Mouse (Mus musculus) T-helper 17 cell (primary cell): Measurements from ENCODE around the gene Pcyt1a.

ENCODE experiments used
- in situ Hi-C, 2 experiments: fragments of 300-600 bp; cut with MboI, MseI; formaldehyde crosslinking; loops; 1 replicate in 1 of 2; 2 replicates in 1 of 2; pipeline ENCODE4 v1.15.1; 2025; ENCODE audit warnings: high pct_unique_total_duplicates in 2 of 2

The Pcyt1a gene

DNA sequence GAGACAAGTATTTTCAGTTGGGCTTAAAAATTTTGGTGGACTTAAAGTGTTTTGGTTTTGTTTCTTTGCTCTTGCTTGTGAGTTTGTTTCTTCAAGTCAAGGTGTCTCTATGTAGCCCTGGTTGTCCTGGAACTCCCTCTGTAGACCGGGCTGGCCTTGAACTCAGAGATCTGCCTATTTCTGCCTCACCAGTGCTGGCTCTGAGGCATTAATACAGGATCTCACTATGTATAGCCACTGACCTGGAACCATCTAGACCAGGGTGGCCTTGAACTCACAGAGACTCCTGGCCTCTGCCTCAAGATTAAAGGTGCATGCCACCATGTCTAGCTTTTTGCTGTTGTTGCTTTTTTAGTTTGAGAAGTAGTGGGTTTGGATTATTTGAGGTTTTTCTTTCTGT is 1.2 kb downstream of the Pcyt1a start:
- in situ Hi-C loops = loop anchor here in 1 of 2 experiments (25.0 kb wide), 1 partner anchor 1530 kb away; the partner anchor contains the start of gene Umps

DNA sequence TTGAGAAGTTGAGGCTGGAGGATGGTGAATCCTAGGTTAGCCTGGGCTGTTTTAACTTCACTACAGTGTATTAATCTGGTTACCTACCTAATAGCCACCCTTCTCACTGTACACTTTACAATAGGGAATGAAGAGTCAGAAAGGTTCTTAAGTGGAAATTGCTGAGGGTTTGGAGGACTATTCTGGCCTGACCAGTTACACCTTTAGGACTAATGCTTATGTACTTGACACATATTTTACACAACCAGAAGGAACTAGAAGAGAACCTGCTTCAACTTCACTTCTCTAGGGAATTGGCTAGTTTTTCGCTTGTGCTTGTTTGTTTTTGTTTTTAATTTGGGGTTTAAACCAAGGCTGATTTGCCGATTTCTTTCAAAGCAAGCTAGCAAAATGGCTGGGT is 2.4 kb downstream of the Pcyt1a start:
- in situ Hi-C loops = loop anchor here in 1 of 2 experiments (25.0 kb wide), 1 partner anchor 1529 kb away; the partner anchor contains the start of gene Umps

DNA sequence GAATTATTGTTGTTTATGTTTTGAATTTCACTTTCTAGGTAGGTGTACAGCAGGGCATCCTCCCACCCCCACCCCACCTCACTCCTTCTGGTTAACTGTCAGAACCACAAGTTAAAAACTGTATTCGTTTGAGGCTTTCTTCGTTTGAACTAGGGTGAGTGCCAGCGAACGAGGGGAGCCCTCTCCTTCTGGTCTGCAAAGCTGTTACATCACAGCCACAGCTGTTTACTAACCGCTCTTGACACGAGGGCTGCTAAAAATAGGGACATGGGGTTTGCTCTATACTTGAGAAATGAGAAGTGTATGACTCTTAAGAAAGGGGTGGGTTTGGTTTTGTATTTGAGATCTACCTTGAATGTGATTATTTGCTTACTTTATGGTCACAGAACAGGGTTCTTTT is 3.3 kb downstream of the Pcyt1a start:
- in situ Hi-C loops = loop anchor here in 1 of 2 experiments (25.0 kb wide), 1 partner anchor 1528 kb away; the partner anchor contains the start of gene Umps

DNA sequence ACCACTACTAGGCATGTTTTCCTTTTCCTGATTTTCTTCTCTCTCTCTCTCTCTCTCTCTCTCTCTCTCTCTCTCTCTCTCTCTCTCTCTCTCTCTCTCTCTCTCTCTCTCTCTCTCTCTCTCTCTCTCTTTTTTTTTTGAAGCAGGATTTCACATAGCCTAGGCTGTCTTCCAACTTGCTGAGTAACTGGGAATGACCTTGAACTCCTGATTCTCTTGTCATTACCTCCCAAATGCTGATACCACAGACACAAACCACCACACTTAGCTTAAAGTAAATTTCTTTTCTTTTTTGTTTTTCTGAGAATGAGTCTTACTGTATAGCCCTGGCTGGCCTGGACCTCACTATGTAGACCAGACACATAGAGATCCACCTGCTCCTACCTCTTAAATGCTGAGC is 4.0 kb downstream of the Pcyt1a start:
- in situ Hi-C loops = loop anchor here in 1 of 2 experiments (25.0 kb wide), 1 partner anchor 1528 kb away; the partner anchor contains the start of gene Umps

DNA sequence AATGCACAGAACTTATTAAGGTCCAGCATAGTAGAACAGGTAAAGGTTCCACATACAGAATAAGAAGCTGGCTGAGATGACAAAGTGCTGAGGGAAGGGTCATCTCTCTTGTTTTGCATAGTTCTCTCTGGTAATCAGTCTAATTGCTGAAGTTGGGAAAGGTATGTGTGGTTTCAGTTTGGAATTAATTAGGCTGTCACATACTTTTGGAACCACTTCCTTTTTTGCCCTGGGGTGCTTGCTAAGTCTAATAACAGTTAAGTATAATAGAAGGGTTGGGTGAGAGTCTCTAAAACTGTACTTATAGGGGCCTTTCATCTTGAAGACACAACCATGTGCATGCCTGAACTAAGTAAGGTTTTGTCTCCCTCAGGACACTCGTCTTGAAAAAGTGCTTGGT is 5.9 kb downstream of the Pcyt1a start:
- in situ Hi-C loops = loop anchor here in 1 of 2 experiments (25.0 kb wide), 1 partner anchor 1526 kb away; the partner anchor contains the start of gene Umps

DNA sequence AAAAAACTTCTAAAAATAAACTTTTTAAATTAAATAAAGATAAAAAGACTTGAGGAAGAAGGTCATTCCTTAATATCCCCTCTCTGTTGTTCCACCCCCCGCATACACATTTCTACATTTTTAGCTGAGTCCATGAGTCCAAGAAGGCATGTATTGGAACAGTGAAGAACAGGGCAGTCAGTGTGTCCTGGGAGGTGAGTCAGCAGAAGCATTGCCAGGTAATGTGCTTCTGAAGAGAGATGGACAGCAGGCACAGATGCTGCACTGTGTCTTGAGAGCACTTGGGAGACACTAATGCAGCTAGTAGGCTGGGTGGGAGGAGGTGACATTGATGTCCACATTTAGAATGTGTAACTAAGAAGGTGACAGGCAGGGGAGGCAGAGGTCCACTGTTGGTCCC is 6.5 kb downstream of the Pcyt1a start:
- in situ Hi-C loops = loop anchor here in 1 of 2 experiments (25.0 kb wide), 1 partner anchor 1525 kb away; the partner anchor contains the start of gene Umps

DNA sequence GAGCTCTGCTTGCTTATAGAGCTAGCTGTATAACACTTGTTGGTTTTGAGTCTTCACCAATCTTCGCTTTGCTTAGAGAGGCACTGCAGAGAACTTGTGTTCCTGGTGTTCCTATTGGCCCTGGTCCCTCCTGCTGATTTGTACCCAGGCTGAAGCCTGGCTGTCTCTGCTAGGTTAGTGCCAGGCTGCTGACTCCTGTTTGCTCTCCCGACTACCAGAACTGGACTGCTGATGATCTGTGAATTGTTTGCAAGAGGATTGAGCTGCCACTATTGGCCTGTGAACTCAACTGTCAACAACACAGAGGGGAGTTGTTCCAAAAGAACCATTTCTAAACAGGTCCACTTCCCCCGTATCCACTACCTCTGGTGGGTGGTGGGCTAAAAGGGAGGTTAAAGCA is 10.7 kb downstream of the Pcyt1a start:
- in situ Hi-C loops = loop anchor here in 1 of 2 experiments (25.0 kb wide), 1 partner anchor 1521 kb away; the partner anchor contains the start of gene Umps

DNA sequence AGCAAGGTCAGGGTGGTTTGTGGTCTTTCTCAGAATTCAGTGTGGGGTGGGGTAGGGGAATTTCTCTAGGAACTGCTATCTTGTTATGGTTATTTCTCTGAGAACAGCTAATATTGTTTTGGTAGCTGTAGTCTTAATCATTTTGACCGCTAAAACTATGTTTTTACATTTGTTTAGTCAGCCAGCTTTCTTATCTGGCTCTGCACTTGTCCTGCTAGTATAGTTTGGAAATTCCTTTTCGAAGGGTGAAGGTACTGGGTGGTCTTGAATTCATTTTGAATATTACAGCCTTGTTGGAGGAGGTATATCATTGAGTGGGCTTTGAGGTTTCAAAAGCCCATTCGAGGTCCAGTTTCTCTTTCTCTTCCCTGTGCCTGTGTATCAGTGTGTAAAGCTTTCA is 13.9 kb downstream of the Pcyt1a start:
- in situ Hi-C loops = loop anchor here in 1 of 2 experiments (25.0 kb wide), 1 partner anchor 1518 kb away; the partner anchor contains the start of gene Umps

DNA sequence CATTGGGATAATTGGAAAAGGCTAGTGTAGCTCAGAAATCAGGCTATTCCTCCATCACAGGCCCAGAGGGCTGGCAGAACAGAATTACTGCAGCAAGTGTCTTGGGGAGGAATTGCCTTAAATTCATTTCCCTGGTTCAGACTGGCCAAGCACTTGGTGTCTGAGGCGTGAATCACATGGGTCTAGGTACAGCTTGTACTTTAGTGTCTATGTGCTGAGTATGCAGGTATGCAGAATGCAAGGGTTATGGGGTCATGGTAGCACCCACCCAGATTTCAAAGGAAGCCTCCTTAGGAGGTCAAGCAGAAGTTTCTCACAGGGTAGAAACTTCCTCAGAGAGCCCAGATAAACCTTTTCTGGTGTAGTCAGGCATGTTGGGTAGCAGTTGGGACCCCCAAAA is 14.8 kb downstream of the Pcyt1a start:
- in situ Hi-C loops = loop anchor here in 1 of 2 experiments (25.0 kb wide), 1 partner anchor 1517 kb away; the partner anchor contains the start of gene Umps

DNA sequence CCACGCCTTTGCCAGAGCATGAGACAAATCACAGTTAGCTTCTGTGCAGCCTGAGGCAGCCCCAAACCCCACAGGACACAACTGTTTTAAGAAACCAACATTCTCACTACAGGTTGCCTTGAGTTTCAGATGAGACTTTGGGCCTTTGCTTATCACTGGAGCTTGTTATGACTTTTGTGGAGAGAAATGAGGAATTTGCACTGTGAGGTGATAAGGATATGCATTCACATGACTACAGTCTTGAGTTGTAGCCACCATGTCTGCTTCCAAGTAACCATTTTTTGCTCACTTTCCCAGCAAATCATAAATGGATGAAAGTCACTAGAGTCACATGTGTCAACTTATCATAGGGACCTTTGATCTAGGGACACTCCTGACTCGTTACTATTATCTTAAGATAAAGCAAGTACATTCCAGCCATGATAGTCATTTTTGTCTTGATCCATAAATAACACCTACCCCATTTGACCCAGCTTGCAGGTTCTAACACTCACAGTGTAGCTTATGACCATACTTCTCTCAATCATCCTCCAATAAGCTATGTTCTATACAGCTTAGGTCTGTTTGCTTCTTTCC is 15.9 kb downstream of the Pcyt1a start:
- in situ Hi-C loops = loop anchor here in 1 of 2 experiments (25.0 kb wide), 1 partner anchor 1516 kb away; the partner anchor contains the start of gene Umps

DNA sequence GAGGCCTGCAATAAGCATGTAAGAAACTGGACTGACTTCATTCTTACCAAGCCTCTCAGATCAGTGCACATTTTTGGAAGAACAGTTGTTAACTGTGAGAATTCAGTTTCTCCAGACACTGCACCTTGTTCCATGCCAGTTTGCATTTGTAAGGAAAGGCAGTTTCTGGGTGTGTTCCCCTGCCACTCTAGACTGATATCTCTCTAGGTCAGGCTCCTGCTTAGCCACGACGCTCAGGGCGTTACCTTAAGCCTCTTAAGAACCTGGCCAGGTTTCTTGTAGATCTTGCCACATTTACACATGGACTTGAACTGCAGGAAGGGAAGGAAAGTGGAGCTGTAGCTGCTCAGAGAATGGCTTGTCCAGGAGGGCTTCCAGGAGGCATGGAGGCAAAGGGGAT is 18.9 kb downstream of the Pcyt1a start:
- in situ Hi-C loops = loop anchor here in 1 of 2 experiments (25.0 kb wide), 1 partner anchor 1513 kb away; the partner anchor contains the start of gene Umps

DNA sequence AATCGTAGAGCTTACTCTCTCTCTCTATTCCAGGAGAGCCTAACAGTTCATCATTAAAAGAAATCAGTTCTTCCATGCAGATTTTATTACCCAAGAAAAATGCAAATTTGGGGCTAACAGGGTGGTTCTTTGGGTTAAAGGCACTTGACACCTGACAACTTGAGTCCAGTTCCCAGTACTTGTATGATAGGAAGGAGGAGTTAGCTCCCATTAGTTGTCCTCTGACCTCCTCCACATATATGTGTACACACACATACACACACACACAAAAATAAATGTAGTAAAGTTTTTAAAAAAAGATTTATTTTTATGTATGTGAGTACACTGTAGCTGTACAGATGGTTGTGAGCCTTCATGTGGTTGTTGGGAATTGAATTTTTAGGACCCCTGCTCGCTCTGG is 19.4 kb downstream of the Pcyt1a start:
- in situ Hi-C loops = no loop called here

DNA sequence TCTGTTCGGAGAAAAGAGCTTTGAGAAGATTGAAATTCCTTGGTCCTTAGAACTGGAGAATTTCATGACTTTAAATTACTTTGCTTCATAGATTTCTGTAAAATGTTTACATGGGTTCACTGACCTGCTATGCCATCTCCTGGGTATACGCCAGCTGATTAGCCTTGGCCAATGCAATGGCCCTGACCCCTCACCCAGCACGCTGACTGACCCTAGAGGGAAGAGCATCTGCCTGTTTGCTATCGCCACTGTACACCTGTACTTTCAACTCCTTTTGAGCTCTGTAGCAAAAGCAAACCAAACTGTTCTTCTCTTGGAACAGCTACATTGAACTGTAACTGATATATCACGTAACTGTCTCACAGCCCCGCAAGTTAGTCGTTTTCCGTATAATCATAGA is 22.4 kb downstream of the Pcyt1a start:
- in situ Hi-C loops = no loop called here

DNA sequence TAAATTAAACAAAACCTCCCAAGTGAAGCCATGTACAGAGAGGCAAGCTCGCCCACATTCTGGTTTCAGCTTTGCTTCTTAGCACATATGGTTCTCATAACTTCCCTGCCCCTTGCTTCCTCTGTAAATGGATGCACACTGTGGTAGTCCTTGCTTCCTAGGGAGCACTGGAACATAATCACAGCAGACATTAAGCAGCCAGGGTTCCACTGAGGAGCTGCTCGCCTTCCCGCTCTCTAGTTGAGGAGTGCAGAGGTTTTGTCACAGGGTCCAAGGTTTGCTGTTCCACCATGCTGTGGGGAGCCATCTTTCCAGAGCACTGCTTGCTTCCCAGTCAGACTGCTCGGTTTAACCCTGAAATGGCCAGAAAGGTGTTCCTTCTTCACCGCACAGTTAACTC is 23.9 kb downstream of the Pcyt1a start:
- in situ Hi-C loops = no loop called here

DNA sequence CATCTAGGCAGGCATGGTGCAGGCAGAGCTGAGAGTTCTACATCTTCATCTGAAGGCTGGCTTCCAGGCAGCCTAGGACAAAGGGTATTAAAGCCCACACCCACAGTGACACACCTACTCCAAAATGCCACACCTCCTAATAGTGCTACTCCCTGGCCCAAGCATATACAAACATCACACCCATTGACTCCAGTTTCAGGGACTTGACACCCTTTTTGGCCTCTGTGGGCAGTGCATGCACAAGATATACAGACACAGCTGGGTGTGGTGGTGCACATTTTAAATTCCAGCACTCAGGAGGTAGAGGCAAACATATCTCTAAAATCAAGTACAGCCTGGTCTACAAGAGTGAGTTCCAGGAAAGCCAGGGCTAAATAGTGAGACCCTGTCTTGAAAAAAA is 25.4 kb downstream of the Pcyt1a start:
- in situ Hi-C loops = no loop called here

DNA sequence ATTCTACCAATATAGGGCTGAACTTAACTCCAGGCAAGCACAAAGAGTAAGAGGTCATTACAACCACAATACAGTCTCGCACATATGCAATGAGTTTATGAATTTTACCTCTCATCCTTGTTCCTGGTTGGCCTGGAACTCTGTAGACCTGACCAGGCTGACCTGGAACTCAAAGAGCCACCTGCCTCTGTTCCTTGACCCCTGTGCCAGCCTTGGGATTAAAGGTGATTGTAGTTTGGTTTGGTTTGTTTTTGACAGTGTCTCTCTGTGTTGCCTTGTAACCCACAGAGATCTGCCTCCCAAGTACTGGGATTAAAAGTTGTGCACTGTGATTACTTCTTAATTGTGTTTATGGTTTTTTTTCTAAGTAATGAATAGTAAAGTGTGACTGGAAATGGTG is 26.0 kb downstream of the Pcyt1a start:
- in situ Hi-C loops = no loop called here

DNA sequence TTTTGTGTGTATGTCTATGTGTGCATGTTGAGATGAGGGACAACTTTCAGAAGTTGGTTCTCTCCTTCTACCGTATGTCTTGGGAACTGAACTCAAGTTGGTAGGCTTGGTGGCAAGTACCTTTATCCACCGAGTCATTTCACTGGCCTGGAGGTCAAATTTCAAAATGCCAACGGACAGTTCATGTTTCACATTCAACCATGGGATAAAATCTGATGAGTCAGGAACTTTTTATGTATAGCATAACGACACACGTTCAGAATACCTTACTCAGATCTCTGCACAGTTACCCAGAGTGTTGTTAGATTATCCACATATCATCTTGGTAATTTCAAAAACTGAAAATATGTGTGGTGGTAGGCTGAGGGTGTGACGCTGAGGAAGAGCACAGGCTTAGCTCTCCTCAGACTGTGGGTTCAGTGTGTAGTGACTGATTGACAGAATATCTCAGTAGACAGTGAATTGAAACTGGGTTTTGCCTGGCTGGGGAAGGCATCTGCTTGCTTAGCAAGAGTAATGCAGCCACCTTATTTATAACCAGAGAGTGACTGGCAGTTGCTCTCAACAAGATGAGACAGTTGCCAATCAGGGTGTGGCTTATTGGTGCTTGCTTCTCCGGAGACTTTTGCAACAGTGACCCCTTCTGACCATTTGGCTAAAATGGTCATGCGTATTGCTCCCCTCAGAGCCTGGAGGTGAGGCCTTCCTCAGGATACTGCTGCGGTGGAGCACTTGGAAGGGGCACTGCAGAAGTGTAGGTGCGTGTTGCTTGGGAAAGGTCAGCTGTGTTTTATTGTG is 27.1 kb downstream of the Pcyt1a start:
- in situ Hi-C loops = no loop called here

DNA sequence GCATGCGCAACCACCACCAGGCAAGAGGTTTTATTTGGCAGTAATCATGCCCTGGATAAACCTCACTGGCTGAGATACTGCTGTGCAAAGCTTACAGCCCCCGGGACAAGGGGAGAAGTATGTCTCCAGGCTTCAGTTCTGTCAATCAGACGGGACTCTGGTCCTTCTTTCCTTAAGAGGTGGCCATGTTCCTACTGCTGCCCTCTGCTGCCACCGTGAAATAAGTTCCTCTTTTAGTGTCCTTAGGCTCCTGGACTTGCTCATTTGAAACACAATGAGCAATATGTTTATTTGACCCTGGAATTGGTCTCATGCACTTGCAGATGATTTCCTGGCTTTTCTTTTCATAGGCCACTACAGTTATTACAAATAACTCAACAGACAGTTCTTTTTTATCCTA is 29.8 kb downstream of the Pcyt1a start:
- in situ Hi-C loops = no loop called here

DNA sequence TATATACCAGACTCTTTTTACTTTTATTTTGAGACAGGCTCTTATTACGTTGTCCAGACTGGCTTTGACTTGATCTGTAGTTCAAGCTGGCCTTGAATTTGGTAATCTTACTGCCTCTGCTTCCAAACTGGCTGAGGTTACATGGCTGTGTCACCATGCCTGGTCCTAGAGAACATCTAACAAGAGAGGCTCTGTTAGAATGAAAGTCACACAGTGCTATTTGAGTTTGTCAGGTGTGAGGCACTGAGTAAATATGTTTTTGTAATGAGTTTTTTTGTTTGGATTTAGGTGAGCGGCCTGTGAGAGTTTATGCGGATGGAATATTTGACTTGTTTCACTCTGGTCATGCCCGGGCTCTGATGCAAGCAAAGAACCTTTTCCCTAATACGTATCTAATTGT is 31.0 kb downstream of the Pcyt1a start:
- in situ Hi-C loops = no loop called here

DNA sequence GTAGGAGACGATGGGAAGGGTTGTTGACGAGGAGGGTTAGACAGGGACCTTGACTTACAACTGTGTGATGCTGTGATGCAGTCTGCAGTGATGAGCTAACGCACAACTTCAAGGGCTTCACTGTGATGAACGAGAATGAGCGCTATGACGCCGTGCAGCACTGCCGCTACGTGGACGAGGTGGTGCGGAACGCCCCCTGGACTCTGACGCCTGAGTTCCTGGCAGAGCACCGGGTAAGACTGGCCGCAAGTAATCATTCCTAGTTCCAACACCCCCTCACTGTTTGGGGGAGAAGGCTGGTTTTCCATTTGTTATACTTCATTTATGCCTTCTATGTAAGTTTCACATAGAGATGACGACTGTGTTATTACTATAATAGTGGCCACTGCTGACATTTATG is 32.2 kb downstream of the Pcyt1a start:
- in situ Hi-C loops = no loop called here

DNA sequence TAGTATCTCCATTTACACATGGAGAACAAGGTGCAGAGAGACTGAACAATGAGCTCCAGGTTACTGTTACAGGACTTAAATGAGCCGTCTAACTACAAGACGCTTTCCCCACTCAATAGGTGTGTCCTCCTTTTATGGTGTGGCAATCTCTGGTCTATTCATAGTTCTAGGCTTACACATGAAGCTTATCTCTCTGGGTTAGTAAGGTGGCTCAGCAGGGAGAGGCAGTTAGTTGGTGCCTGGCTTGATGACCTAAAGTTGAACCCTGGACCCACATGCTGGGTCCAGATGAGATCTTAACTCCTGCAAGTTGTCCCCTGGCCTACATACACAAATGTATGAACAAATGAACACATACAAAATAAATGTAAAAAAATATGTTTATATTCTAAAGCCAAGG is 32.7 kb downstream of the Pcyt1a start:
- in situ Hi-C loops = no loop called here

DNA sequence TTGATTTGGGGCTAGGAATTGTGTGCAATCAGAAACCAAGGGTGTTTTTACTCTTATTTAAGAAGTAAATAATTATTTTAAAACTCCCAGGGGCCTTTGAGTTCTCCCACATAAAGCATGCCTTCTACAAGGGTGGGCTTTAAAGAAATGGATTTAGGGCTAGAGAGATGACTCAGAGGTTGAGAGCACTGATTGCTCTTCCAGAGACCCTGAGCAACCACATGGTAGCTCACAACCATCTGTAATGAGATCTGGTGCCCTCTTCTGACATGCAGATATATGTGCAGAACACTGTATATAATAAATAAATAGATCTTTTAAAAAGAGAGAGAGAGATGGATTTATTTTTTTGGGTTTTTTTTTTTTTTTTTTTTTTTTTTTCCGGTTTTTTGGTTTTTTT is 34.2 kb downstream of the Pcyt1a start:
- in situ Hi-C loops = no loop called here
